Comparison of ENCODE assay signal across 20 mouse cellular contexts in genomic region chr1:133585995-133586537, GRCm38 (mm10). TPM values are rescaled to one million over a fixed set of nuclear protein-coding genes. Genes with fewer than 3 reads are reported as not detected.
DNase-seq lines count a peak whose midpoint lies in the region; ATAC-seq and TF ChIP-seq lines count a peak whose summit lies in the region.
"Had no signal": no experiment of that assay in that cellular context is flagged by ENCODE, and none has a peak within 500 bp of the region (broad histone marks: within the 10 kb centered on the region; RNA-seq: fewer than 3 reads in every experiment).

No protein-coding gene starts in this region.

- H3K4me2 ChIP-seq in embryonic facial prominence, embryonic 14.5 days (ENCODE audit: low read depth, low read length): no peak overlapping the region
- no peak overlapping the region for H3K4me2 ChIP-seq in hindbrain, postnatal 0 days (ENCODE audit: low read depth, low read length)
- no peak overlapping the region for H3K4me2 ChIP-seq in hindbrain, embryonic 11.5 days (replicated peaks; ENCODE audit: low read depth, low read length)
- no peak overlapping the region for H3K4me2 ChIP-seq in liver, embryonic 11.5 days
- H3K4me2 ChIP-seq in liver, embryonic 12.5 days: no peak overlapping the region
- H3K4me2 ChIP-seq: heart, embryonic 11.5 days; hindbrain, embryonic 15.5 days had no signal

- 75% methylated on average over 6 of the region's 6 CpGs for WGBS in embryonic facial prominence, embryonic 14.5 days
- 83% methylated on average over 6 of the region's 6 CpGs for WGBS in embryonic facial prominence, embryonic 10.5 days
- WGBS in hindbrain, postnatal 0 days: 68% methylated on average over 6 of the region's 6 CpGs
- 74% methylated on average over 6 of the region's 6 CpGs for WGBS in hindbrain, embryonic 11.5 days
- WGBS in liver, embryonic 11.5 days: 76% methylated on average over 6 of the region's 6 CpGs
- WGBS in liver, embryonic 12.5 days (ENCODE audit: insufficient replicate concordance): 64% methylated on average over 6 of the region's 6 CpGs

- no peak overlapping the region for H3K4me3 ChIP-seq in embryonic facial prominence, embryonic 14.5 days (ENCODE audit: low read depth, low read length)
- no peak overlapping the region for H3K4me3 ChIP-seq in embryonic facial prominence, embryonic 10.5 days
- H3K4me3 ChIP-seq in hindbrain, postnatal 0 days (ENCODE audit: low read length): no peak overlapping the region
- no peak overlapping the region for H3K4me3 ChIP-seq in hindbrain, embryonic 11.5 days (ENCODE audit: low read depth, low read length)
- no peak overlapping the region for H3K4me3 ChIP-seq in liver, embryonic 11.5 days (ENCODE audit: low read depth, low read length)
- H3K4me3 ChIP-seq in liver, embryonic 12.5 days: no peak overlapping the region
- H3K4me3 ChIP-seq: forebrain, embryonic 10.5 days; hindbrain, embryonic 15.5 days had no signal

- no peaks in the 10 kb centered on the region for H3K27me3 ChIP-seq in embryonic facial prominence, embryonic 14.5 days (replicated peaks; ENCODE audit: control insufficient read depth, insufficient read depth, low read length)
- H3K27me3 ChIP-seq in embryonic facial prominence, embryonic 10.5 days (replicated peaks; ENCODE audit: low read depth, poor library complexity, severe bottlenecking): no peaks in the 10 kb centered on the region
- H3K27me3 ChIP-seq in hindbrain, postnatal 0 days (ENCODE audit: insufficient read depth, low read length): no peaks in the 10 kb centered on the region
- no peaks in the 10 kb centered on the region for H3K27me3 ChIP-seq in hindbrain, embryonic 11.5 days (ENCODE audit: control insufficient read depth, insufficient read depth, low read length)
- H3K27me3 ChIP-seq in liver, embryonic 11.5 days (replicated peaks; ENCODE audit: control insufficient read depth, insufficient read depth, low read length): no peaks in the 10 kb centered on the region
- no peaks in the 10 kb centered on the region for H3K27me3 ChIP-seq in liver, embryonic 12.5 days (replicated peaks)
- H3K27me3 ChIP-seq: hindbrain, embryonic 15.5 days had no signal

- DNase-seq in embryonic facial prominence, embryonic 14.5 days (ENCODE audit: low spot score): peak; percentile 17
- DNase-seq in embryonic facial prominence, embryonic 10.5 days (ENCODE audit: low spot score): no peak
- DNase-seq in hindbrain, postnatal 0 days (ENCODE audit: low spot score): peak; percentile 27
- DNase-seq in hindbrain, embryonic 11.5 days (ENCODE audit: low spot score): no peak
- peak; percentile 3 for DNase-seq in liver, embryonic 11.5 days (ENCODE audit: low spot score)
- peak; percentile 18 for DNase-seq in 3T3-L1 (ENCODE audit: low read depth, low spot score)
- no peak for DNase-seq in layer of hippocampus, adult 18-20 months (ENCODE audit: low spot score in 2 of 2)
- DNase-seq: cerebellum, adult 11-12 months; cerebellum, postnatal 14 days; embryo, embryonic 11 days; gastrocnemius, postnatal 36 days; kidney, adult 8-10 months; left cerebral cortex, postnatal 4 days; right cerebral cortex, postnatal 25 days; thymus, adult 18-20 months had no signal

- no peaks in the 10 kb centered on the region for H3K4me1 ChIP-seq in embryonic facial prominence, embryonic 14.5 days (ENCODE audit: control insufficient read depth, insufficient read depth, low read length)
- no peaks in the 10 kb centered on the region for H3K4me1 ChIP-seq in embryonic facial prominence, embryonic 10.5 days
- no peaks in the 10 kb centered on the region for H3K4me1 ChIP-seq in hindbrain, postnatal 0 days (ENCODE audit: insufficient read depth, low read length)
- no peaks in the 10 kb centered on the region for H3K4me1 ChIP-seq in hindbrain, embryonic 11.5 days (replicated peaks; ENCODE audit: control insufficient read depth, insufficient read depth, low read length)
- H3K4me1 ChIP-seq in liver, embryonic 11.5 days (replicated peaks; ENCODE audit: control insufficient read depth, insufficient read depth, low read length): no peaks in the 10 kb centered on the region
- H3K4me1 ChIP-seq in liver, embryonic 12.5 days: no peaks in the 10 kb centered on the region
- H3K4me1 ChIP-seq: forebrain, embryonic 10.5 days; hindbrain, embryonic 15.5 days had no signal

- no peak overlapping the region for H3K27ac ChIP-seq in embryonic facial prominence, embryonic 14.5 days (replicated peaks; ENCODE audit: low read depth, low read length)
- H3K27ac ChIP-seq in embryonic facial prominence, embryonic 10.5 days (replicated peaks): no peak overlapping the region
- H3K27ac ChIP-seq in hindbrain, postnatal 0 days: no peak overlapping the region
- no peak overlapping the region for H3K27ac ChIP-seq in hindbrain, embryonic 11.5 days (ENCODE audit: low read depth, low read length)
- H3K27ac ChIP-seq in liver, embryonic 11.5 days (ENCODE audit: low read depth, low read length): no peak overlapping the region
- no peak overlapping the region for H3K27ac ChIP-seq in liver, embryonic 12.5 days
- H3K27ac ChIP-seq: forebrain, embryonic 10.5 days; hindbrain, embryonic 15.5 days had no signal

- H3K9ac ChIP-seq in embryonic facial prominence, embryonic 14.5 days (ENCODE audit: low read depth, low read length): no peak overlapping the region
- H3K9ac ChIP-seq in hindbrain, postnatal 0 days (replicated peaks; ENCODE audit: low read length): no peak overlapping the region
- H3K9ac ChIP-seq in hindbrain, embryonic 11.5 days (ENCODE audit: low read depth, low read length): no peak overlapping the region
- no peak overlapping the region for H3K9ac ChIP-seq in liver, embryonic 11.5 days (ENCODE audit: low read depth, low read length)
- H3K9ac ChIP-seq in liver, embryonic 12.5 days: no peak overlapping the region
- H3K9ac ChIP-seq: hindbrain, embryonic 15.5 days had no signal

- no peak for ATAC-seq in embryonic facial prominence, embryonic 14.5 days (ENCODE audit: low read depth)
- ATAC-seq in hindbrain, postnatal 0 days: no peak
- ATAC-seq in hindbrain, embryonic 11.5 days (ENCODE audit: low FRiP score): no peak
- no peak for ATAC-seq in liver, embryonic 11.5 days (replicated peaks; ENCODE audit: low FRiP score)
- ATAC-seq in liver, embryonic 12.5 days: no peak

- peak; percentile 47 for TF ChIP-seq CTCF in hindbrain, postnatal 0 days (IDR thresholded peaks at IDR 0.05; ENCODE audit: low read depth)

- H3K36me3 ChIP-seq in embryonic facial prominence, embryonic 14.5 days (ENCODE audit: control insufficient read depth, insufficient read depth, low read length): no peaks in the 10 kb centered on the region
- H3K36me3 ChIP-seq in embryonic facial prominence, embryonic 10.5 days (replicated peaks): no peaks in the 10 kb centered on the region
- H3K36me3 ChIP-seq in hindbrain, postnatal 0 days (ENCODE audit: insufficient read depth, low read length): no peaks in the 10 kb centered on the region
- no peaks in the 10 kb centered on the region for H3K36me3 ChIP-seq in hindbrain, embryonic 11.5 days (ENCODE audit: control insufficient read depth, insufficient read depth, low read length)
- no peaks in the 10 kb centered on the region for H3K36me3 ChIP-seq in liver, embryonic 11.5 days (ENCODE audit: control insufficient read depth, insufficient read depth, low read length)
- no peaks in the 10 kb centered on the region for H3K36me3 ChIP-seq in liver, embryonic 12.5 days
- H3K36me3 ChIP-seq: forebrain, embryonic 10.5 days; G1E; hindbrain, embryonic 15.5 days had no signal

- H3K9me3 ChIP-seq in embryonic facial prominence, embryonic 14.5 days (ENCODE audit: control insufficient read depth, low read length): no peaks in the 10 kb centered on the region
- 0 out of 2 replicates have a peak, but pooled peaks cover 2% of the 10 kb centered on the region for H3K9me3 ChIP-seq in embryonic facial prominence, embryonic 10.5 days
- H3K9me3 ChIP-seq in hindbrain, postnatal 0 days (ENCODE audit: low read length): no peaks in the 10 kb centered on the region
- no peaks in the 10 kb centered on the region for H3K9me3 ChIP-seq in hindbrain, embryonic 11.5 days (ENCODE audit: control insufficient read depth, low read length)
- H3K9me3 ChIP-seq in liver, embryonic 11.5 days (ENCODE audit: control insufficient read depth, low read length): no peaks in the 10 kb centered on the region
- H3K9me3 ChIP-seq in liver, embryonic 12.5 days (replicated peaks): no peaks in the 10 kb centered on the region
- H3K9me3 ChIP-seq: forebrain, embryonic 10.5 days; G1E; hindbrain, embryonic 15.5 days had no signal

RNA-seq across cellular contexts. Expression of gene Snrpe, which starts 24.0 kb away (rescaled TPM):
- polyA plus RNA-seq in embryonic facial prominence, embryonic 14.5 days (2014; fragmentation: Nextera tagmentation; extraction: Ambion mirVana): 598 and 599 TPM in 2 replicates
- 907 and 930 TPM in 2 replicates for polyA plus RNA-seq in embryonic facial prominence, embryonic 10.5 days (2016; fragmentation: Nextera tagmentation; extraction: Ambion mirVana)
- total RNA-seq in hindbrain, postnatal 0 days (2014; rRNA removed): 106 and 109 TPM in 2 replicates
- polyA plus RNA-seq in hindbrain, postnatal 0 days (2015; fragmentation: Nextera tagmentation; extraction: Ambion mirVana): 415 and 427 TPM in 2 replicates
- polyA plus RNA-seq in hindbrain, embryonic 11.5 days (2014; fragmentation: Nextera tagmentation; extraction: Ambion mirVana): 725 and 781 TPM in 2 replicates
- 690 and 722 TPM in 2 replicates for polyA plus RNA-seq in liver, embryonic 11.5 days (2014; fragmentation: Nextera tagmentation; extraction: Ambion mirVana)
- polyA plus RNA-seq in liver, embryonic 12.5 days (2016; fragmentation: Nextera tagmentation; extraction: Ambion mirVana): 511 and 534 TPM in 2 replicates
- 10 to 100 TPM; 59.0 to 66.8 TPM for total RNA-seq in layer of hippocampus, adult 18-20 months (2021)

Comparison
In these comparisons a context has a peak if more than half of its experiments do, and no peak if none do; other contexts are left out.
1. DNase-seq: peak in embryonic facial prominence, embryonic 14.5 days (single experiment), hindbrain, postnatal 0 days (single experiment), liver, embryonic 11.5 days (single experiment) and 3T3-L1 (single experiment); none in embryonic facial prominence, embryonic 10.5 days (single experiment), hindbrain, embryonic 11.5 days (single experiment) and layer of hippocampus, adult 18-20 months (0 of 2).